Mouse (Mus musculus) liver, embryonic 14.5 days (tissue): ENCODE measurements around the gene Grin2c.

Experiments used
- CTCF ChIP-seq: IDR thresholded peaks from 2 replicates; pipeline ENCODE4 v1.5.1; 2016; ENCODE audit warnings: antibody characterized with exemption, low read depth, control low read depth
- EP300 ChIP-seq: IDR thresholded peaks from 2 replicates; pipeline ENCODE4 v1.6.1; 2016; ENCODE audit warnings: antibody characterized with exemption, low read depth

- TF ChIP-seq CTCF (no peak), EP300 (no peak)
These were observed 43.2 kb downstream of the Grin2c start for GRCm38 (mm10) chr11:115223877-115224276.
